Mouse (Mus musculus): Measurements from ENCODE around the gene Plekhn1.

The Plekhn1 gene

GRCm38 (mm10) chr4:156234701-156235213 lies at the start of gene Plekhn1:
TSS of gene Plekhn1 (minus strand) at chr4:156234857.
- DNase-seq (ENCODE audit: low read depth, low spot score) = peak; percentile 57

- DNase-seq (ENCODE audit: low read depth, low spot score) = peak; percentile 88
Observed at GRCm38 (mm10) chr4:156255078-156255839, 20.6 kb upstream of the Plekhn1 start, which contains the start of gene Samd11. TSS of gene Samd11 (minus strand) at chr4:156255657.

- DNase-seq (ENCODE audit: low read depth, low spot score) = no peak
Observed at GRCm38 (mm10) chr4:156254361-156255077, 19.9 kb upstream of the Plekhn1 start.

GRCm38 (mm10) chr4:156253043-156253442 lies 18.4 kb upstream of the Plekhn1 start:
- no peak for DNase-seq (ENCODE audit: low read depth, low spot score)

- DNase-seq (ENCODE audit: low read depth, low spot score) = no peak
Observed at GRCm38 (mm10) chr4:156252619-156253018, 18.0 kb upstream of the Plekhn1 start.

- no peak for DNase-seq (ENCODE audit: low read depth, low spot score)
Observed at GRCm38 (mm10) chr4:156252140-156252539, 17.5 kb upstream of the Plekhn1 start.

GRCm38 (mm10) chr4:156251081-156251480 lies 16.4 kb upstream of the Plekhn1 start:
- DNase-seq (ENCODE audit: low read depth, low spot score) = no peak

- DNase-seq (ENCODE audit: low read depth, low spot score) = no peak
Observed at GRCm38 (mm10) chr4:156249567-156249966, 14.9 kb upstream of the Plekhn1 start.

- no peak for DNase-seq (ENCODE audit: low read depth, low spot score)
Observed at GRCm38 (mm10) chr4:156236651-156237447, 2.2 kb upstream of the Plekhn1 start.

GRCm38 (mm10) chr4:156235808-156236533 lies 1.3 kb upstream of the Plekhn1 start, which contains the start of gene Noc2l:
TSS of gene Noc2l (plus strand) at chr4:156236010.
- DNase-seq (ENCODE audit: low read depth, low spot score) = peak; percentile 87

GRCm38 (mm10) chr4:156235360-156235770 lies 708 bp upstream of the Plekhn1 start:
- DNase-seq (ENCODE audit: low read depth, low spot score) = no peak

GRCm38 (mm10) chr4:156234021-156234501 lies 596 bp downstream of the Plekhn1 start:
- no peak for DNase-seq (ENCODE audit: low read depth, low spot score)

- DNase-seq (ENCODE audit: low read depth, low spot score) = no peak
Observed at GRCm38 (mm10) chr4:156228393-156229024, 6.1 kb downstream of the Plekhn1 start.

- DNase-seq (ENCODE audit: low read depth, low spot score) = no peak
Observed at GRCm38 (mm10) chr4:156227752-156228392, 6.8 kb downstream of the Plekhn1 start.

- no peak for DNase-seq (ENCODE audit: low read depth, low spot score)
Observed at GRCm38 (mm10) chr4:156224276-156224675, 10.4 kb downstream of the Plekhn1 start.

GRCm38 (mm10) chr4:156219936-156220335 lies 14.7 kb downstream of the Plekhn1 start:
- no peak for DNase-seq (ENCODE audit: low read depth, low spot score)

- no peak for DNase-seq (ENCODE audit: low read depth, low spot score)
Observed at GRCm38 (mm10) chr4:156217838-156218237, 16.8 kb downstream of the Plekhn1 start.

GRCm38 (mm10) chr4:156217022-156217669 lies 17.5 kb downstream of the Plekhn1 start:
- no peak for DNase-seq (ENCODE audit: low read depth, low spot score)

GRCm38 (mm10) chr4:156216196-156216595 lies 18.5 kb downstream of the Plekhn1 start:
- no peak for DNase-seq (ENCODE audit: low read depth, low spot score)

All from retina, postnatal 7 days (tissue).